Mouse (Mus musculus): ENCODE measurements around the gene Vmn2r115. TPM values are rescaled to one million over a fixed set of nuclear protein-coding genes. Genes with fewer than 3 reads are reported as not detected.
"Not testable (repeated sequence)": the region's sequence is repeated elsewhere in the genome, so short reads cannot be mapped to it uniquely, and the experiment has no call there.

Gene Vmn2r115
- not detected in 2 replicates for polyA plus RNA-seq (2012; rRNA removed)

DNA sequence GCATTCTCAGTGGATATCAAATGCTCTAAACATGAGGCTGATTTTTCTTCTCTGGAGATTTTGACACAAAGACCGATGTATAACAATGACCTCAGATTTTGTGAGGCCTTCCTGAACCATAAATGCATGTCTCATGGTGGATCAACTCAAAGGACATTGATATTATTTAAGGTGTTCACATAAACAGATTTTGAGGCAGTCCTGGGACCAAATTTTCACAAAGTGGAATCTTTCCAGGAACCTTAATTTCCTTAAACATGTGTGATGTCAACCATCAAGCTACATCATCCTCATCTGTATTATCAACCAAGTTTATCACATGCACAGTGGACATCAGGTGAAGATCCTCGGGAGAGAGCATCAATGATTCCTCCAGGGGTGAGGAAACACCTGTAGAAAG is at the start of gene Vmn2r115:
Gene Vmn2r115, plus strand, starts transcription at position 301 of the 400 bp plus-strand sequence.
- 34% methylated on average over 2 of the region's 2 CpGs for WGBS
- H3K4me3 ChIP-seq (replicated peaks; ENCODE audit: extremely low read depth, low read depth, low read length); H3K4me1 ChIP-seq (ENCODE audit: control insufficient read depth, insufficient read depth, low read length); DNase-seq: not testable (repeated sequence)

DNA sequence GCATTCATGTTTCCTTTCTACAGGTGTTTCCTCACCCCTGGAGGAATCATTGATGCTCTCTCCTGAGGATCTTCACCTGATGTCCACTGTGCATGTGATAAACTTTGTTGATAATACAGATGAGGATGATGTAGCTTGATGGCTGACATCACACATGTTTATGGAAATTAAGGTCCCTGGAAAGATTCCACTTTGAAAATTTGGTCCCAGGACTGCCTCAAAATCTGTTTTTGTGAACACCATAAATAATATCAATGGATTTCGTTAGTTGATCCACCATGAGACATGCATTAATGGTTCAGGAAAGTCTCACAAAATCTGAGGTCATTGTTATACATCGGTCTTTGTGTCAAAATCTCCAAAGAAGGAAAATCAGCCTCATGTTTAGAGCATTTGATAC is 31.1 kb upstream of the Vmn2r115 start, which contains the start of gene Vmn2r114:
Gene Vmn2r114, minus strand, starts transcription at position 101 of the 400 bp plus-strand sequence.
- DNase-seq; H3K4me1 ChIP-seq (ENCODE audit: control insufficient read depth, insufficient read depth, low read length); H3K4me3 ChIP-seq (replicated peaks; ENCODE audit: extremely low read depth, low read depth, low read length): not testable (repeated sequence)
- WGBS = 59% methylated on average over 2 of the region's 2 CpGs

DNA sequence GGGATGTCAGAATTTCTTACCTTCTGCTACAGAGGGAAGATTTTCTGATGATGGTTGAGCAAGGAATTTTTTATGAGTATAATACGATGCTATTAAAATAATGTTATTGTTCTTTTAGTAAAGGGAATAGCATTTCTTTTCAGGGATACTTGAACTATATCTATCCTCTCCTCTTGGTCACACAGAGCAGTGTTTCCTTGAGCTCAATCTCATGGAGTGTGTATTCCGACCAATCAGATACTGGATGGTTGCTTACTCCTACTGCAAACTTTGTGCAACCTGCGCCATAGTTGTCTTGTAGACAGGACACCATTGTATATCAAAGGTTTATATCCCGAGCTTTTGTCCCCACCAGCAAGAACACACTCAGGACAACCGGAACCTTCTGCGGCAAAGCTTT is 12.9 kb upstream of the Vmn2r115 start:
- 69% methylated on average over 6 of the region's 6 CpGs for WGBS
- Histone ChIP-seq H3K4me1 (ENCODE audit: control insufficient read depth, insufficient read depth, low read length) (no peaks in the 10 kb centered on the region), H3K4me3 (replicated peaks; ENCODE audit: extremely low read depth, low read depth, low read length) (no peak overlapping the region)
- TF ChIP-seq CTCF (IDR thresholded peaks at IDR 0.05; ENCODE audit: insufficient read depth, low read length) (no peak), POLR2A (IDR thresholded peaks at IDR 0.05; ENCODE audit: borderline replicate concordance, extremely low read depth, low read depth, low read length) (no peak)
- no peak for DNase-seq

DNA sequence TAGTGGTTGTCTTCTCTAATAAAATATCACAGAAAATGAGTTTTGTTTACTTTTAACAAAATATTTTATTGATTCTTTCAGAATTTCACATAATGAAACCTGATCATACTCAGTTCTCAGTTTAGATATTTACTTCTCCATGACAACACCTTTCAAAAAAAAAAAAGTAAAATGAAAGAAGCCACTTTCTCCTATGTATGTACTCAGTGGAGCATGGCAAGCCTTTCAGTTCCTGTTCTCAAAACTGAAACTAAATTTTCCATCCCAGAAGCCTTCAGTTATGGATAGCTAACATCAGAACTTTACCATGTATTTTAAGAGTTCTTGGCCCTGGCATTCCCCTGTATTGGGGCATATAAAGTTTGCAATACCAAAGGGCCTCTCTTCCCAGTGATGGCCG is 8.1 kb downstream of the Vmn2r115 start:
- Histone ChIP-seq H3K4me3 (replicated peaks; ENCODE audit: extremely low read depth, low read depth, low read length) (no peak overlapping the region), H3K4me1 (ENCODE audit: control insufficient read depth, insufficient read depth, low read length) (no peaks in the 10 kb centered on the region)
- no peak for DNase-seq
- TF ChIP-seq POLR2A (IDR thresholded peaks at IDR 0.05; ENCODE audit: borderline replicate concordance, extremely low read depth, low read depth, low read length) (no peak), CTCF (IDR thresholded peaks at IDR 0.05; ENCODE audit: insufficient read depth, low read length) (no peak)
- WGBS = 54% methylated on average over 1 of the region's 1 CpGs

DNA sequence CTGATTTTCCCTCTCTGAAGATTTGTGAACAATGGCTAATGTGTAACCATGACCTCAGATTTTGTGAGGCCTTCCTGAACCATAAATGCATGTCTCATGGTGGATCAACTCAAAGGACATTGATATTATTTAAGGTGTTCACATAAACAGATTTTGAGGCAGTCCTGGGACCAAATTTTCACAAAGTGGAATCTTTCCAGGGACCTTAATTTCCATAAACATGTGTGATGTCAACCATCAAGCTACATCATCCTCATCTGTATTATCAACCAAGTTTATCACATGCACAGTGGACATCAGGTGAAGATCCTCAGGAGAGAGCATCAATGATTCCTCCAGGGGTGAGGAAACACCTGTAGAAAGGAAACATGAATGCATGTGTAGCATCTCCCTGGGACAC is 40.8 kb downstream of the Vmn2r115 start, which contains the start of gene Vmn2r116:
Gene Vmn2r116, plus strand, starts transcription at position 301 of the 400 bp plus-strand sequence.
- H3K4me1 ChIP-seq (ENCODE audit: control insufficient read depth, insufficient read depth, low read length) = not testable (repeated sequence)

More for the DNA sequence above, 40.8 kb downstream of the Vmn2r115 start, which contains the start of gene Vmn2r116:
- H3K4me3 ChIP-seq (replicated peaks; ENCODE audit: extremely low read depth, low read depth, low read length); DNase-seq: not testable (repeated sequence)

Other genes starting within 250 kb of the Vmn2r115 start
- 0.96 and 1.9 TPM in 2 replicates for gene Zfp40, start 150.5 kb upstream of the Vmn2r115 start, polyA plus RNA-seq (2012; rRNA removed)
- not detected in 2 replicates for gene Vmn2r114, start 31.2 kb upstream of the Vmn2r115 start, polyA plus RNA-seq (2012; rRNA removed)
- not detected in 2 replicates for gene Vmn2r116, start 40.9 kb downstream of the Vmn2r115 start, polyA plus RNA-seq (2012; rRNA removed)
- not detected in 2 replicates for gene Vmn2r117, start 136.0 kb downstream of the Vmn2r115 start, polyA plus RNA-seq (2012; rRNA removed)
- 13.4 and 14.0 TPM in 2 replicates for gene Zfp213, start 220.5 kb downstream of the Vmn2r115 start, polyA plus RNA-seq (2012; rRNA removed)

Data from lung, adult 2 months (tissue).